Mouse (Mus musculus) right cerebral cortex, postnatal 25 days (tissue): Measurements from ENCODE around the gene Rps18.

Experiments used
- DNase-seq: peaks from one replicate; pipeline ENCODE4 v3.0.0; 2022

The Rps18 gene

DNA sequence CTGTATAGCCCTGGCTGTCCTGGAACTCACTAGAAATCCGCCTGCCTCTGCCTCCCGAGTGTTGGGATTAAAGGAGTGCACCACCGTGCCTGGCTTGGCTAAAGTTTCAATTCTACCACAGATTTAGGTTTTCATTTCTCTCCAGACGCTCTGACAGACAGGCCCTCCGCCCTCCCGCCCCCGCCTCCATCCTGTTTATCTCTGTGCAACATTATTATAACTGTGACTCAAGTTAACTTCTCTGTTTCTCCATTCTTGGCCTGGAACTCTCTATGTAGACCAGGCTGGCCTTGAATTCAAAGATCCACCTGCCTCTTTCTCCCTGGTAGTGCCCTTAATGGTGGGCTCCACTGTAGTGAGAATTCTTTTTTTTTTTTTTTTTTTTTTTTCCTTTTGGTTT, 53.3 kb downstream of the Rps18 start:
- DNase-seq = no peak

DNA sequence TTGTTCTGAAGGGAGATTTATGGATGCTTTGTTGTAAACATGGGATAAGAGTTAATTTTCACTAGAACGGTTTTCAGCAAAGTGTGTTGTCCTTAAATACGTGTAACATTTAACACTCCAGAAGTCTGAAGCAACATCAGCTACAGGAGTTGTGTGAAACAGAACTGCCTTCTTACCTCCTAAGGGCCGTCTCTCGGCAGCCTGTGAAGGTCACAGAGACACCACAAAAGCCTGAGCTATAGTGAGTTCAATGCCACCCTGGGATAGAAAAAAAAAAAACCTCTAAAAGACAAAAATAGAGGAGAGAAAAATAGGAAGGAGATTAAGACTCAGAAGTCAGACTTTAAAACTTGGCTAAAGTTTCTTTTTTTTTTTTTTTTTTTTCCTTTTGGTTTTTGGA, 53.7 kb downstream of the Rps18 start:
- no peak for DNase-seq
